Mouse (Mus musculus) heart, adult 18-20 months (tissue): ENCODE results near the gene Mmp8. TPM values are rescaled to one million over a fixed set of nuclear protein-coding genes. Genes with fewer than 3 reads are reported as not detected.

ENCODE experiments used
- DNase-seq, 2 experiments: peaks; one replicate each; pipeline ENCODE4 v3.0.0; 2021 to 2022; ENCODE audit warnings: mixed read lengths in 1 of 2
- total RNA-seq, 2 experiments: library from RNA; stranded (reverse); gene quantifications; 2 replicates each; pipeline ENCODE4 v1.2.3; 2021

The Mmp8 gene
- total RNA-seq, 2 experiments from 2014 or later: not detected

DNA sequence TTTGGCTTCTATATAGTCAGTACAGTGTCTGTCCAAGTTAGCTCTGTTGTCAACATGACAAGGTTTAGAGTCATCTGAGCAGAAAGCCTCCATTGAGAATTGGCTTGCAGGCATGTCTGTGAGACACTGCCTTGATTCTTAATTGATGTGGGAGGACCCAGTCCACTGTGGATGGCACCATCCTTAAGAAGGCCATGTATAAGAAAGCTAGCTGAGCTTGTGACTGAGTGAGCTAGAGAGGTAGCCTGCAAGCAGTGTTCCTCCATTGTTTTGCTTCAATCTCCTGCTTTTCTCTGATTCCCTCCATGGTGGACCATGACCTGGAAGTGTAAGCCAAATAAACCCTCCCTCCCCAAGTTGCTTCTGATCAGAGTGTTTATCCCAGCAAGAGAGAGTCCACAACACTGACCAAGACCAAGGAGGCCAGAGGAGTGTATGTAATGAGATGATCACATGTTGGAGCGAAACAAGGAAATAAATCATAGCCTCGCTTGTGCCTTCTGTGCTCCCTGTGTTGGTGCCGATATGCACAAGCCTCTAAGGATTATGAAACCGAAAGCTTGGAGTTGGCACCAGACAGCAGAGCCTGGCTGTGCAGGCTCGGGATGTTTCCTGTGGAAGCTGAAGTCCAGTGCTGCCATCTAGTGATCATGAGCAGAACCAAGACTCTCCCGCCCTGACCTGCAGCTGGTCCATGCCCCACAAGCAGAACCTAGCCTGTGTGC, 36.7 kb downstream of the Mmp8 start:
- peak; percentile 89 to 91 for DNase-seq

DNA sequence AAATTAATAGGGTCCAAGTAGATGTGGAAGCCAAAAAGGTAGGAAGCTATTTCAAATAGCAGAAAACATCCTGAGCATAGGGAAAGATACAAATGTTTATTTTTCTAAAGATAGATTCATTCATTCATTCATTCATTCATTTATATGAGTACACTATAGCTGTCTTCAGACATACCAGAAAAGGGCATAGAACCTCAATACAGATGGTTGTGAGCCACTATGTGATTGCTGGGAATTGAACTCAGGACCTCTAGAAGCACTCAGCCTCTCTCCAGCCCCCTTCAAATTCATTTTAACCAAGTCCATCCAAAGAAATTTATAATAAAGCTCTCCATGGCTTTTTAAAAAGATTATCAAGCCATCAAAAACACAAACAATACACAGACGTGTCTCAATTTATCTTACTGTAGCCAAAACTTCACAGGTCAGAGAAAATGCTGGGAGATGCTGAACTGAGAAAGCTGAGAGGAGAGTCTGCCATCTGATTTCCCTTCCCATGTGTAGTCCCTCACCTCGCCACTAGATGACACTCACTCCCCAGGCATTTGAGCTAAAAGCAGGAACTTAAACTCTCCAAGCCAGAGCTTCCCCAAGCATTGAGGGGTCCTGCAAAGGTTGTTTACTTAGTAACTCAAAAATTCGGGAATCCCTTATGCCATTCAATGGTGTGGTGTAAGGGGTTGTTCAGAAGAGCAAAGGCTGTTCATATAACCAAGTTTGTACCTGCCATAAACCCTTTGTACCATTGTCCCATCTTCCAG, 44.9 kb downstream of the Mmp8 start:
- DNase-seq: peak; percentile 47 to 86

DNA sequence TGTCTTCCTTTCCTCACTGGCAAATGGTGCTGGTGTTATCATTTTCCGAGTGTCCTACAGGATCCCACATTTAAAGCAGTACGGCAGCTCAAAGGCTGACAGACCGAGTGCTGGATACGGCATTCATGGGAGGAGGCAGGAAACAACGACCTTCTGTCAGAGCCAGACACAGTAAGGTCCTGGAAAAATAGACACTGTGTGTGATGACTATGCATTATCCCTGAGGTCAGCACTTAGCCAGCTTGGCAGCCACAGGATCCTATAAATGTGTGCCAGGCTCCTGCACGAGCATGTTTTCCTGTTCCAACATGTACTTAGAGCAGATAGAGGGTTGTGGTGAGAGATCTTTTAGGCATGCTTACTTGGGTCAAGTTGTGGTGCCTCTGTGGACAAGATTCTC, 45.7 kb downstream of the Mmp8 start:
- DNase-seq: no peak

DNA sequence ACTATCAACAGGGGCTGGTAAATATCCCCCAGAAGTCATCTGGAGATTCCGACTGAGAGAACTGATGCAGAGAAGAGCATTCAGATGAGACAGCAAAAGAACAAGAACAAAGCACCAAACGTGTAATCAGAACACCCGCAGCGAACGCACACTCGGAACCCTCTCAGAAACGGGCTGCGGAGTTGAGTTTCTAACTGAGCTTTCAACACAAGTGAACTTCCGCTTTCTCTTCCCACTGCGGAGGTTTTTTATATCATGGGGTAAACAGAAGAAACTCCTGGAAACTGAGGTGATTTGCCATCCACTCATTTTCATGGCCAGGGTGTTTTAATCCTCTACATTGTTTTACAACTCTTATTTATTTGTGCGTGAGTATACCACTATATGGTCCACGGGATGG, 47.4 kb downstream of the Mmp8 start:
- no peak for DNase-seq

Other genes with a start within 250 kb of the Mmp8 start
- gene Mmp12, start 214.1 kb upstream of the Mmp8 start, total RNA-seq: 1 to 10 TPM in 1 of 2 experiments, under 1 TPM in 1; 0.13 to 1.4 TPM
- gene Mmp1b, start 170.4 kb upstream of the Mmp8 start, total RNA-seq: not detected
- gene Mmp3, start 112.6 kb upstream of the Mmp8 start, total RNA-seq: under 1 TPM; 0.20 to 0.62 TPM
- gene Mmp10, start 56.1 kb upstream of the Mmp8 start, total RNA-seq: not detected
- under 1 TPM in 1 of 2 experiments, not detected in 1; 0.15 TPM for gene Mmp27, start 12.9 kb downstream of the Mmp8 start, total RNA-seq
- not detected for gene Mmp20, start 69.8 kb downstream of the Mmp8 start, total RNA-seq
- gene Mmp7, start 133.6 kb downstream of the Mmp8 start, total RNA-seq: not detected
- gene Tmem123, start 205.6 kb downstream of the Mmp8 start, total RNA-seq: 10 to 100 TPM; 40.2 to 48.4 TPM